Mouse (Mus musculus): ENCODE data around the gene Slc35f6. TPM values are rescaled to one million over a fixed set of nuclear protein-coding genes. Genes with fewer than 3 reads are reported as not detected.

The Slc35f6 gene
- total RNA-seq, 1 experiment = 40.0 TPM

DNA sequence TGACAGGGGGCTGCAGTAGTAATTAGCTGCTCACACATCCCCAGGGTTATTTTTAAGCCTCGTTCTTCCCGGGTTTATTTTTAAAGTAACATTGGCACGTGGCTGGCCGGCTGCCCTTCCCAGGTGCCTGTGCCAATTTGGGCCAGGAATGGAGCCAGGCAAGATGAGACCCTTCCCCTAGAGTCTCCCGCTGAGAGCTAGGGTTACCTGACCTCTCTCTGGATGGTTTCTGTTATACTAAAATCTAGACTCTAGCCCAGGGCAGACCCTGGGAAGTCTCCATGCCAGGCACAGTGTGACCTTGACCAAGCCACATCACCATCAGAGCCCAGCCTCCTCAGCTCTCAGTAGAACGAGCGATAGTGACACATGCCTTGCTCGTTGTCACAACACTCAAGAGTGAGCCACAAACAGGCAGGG, 43.0 kb upstream of the Slc35f6 start:
- Histone ChIP-seq H3K27ac (ENCODE audit: insufficient read depth, low read depth, low read length, poor library complexity, severe bottlenecking) (no peak overlapping the region), H3K9me3 (ENCODE audit: control insufficient read depth, insufficient read depth, low read depth, low read length) (no peaks in the 10 kb centered on the region), H3K4me3 (ENCODE audit: insufficient read depth in 1 of 2, low read depth in 1 of 2, low read length in 2 of 2, poor library complexity in 1 of 2, severe bottlenecking in 1 of 2) (no peak overlapping the region), H3K9ac (ENCODE audit: insufficient read depth, low read depth, low read length, poor library complexity, severe bottlenecking) (no peak overlapping the region), H3K4me1 (ENCODE audit: control insufficient read depth in 2 of 2, insufficient read depth in 2 of 2, low read length in 2 of 2, poor library complexity in 1 of 2) (peaks cover 2 to 5% of the 10 kb centered on the region in 2 experiments; a peak in 2 of 4 replicates), H3K36me3 (ENCODE audit: control insufficient read depth, insufficient read depth, low read length, poor library complexity, severe bottlenecking) (no peaks in the 10 kb centered on the region)
- in situ Hi-C loops (cut with MboI; ENCODE audit: low sequenced_read_pairs in 2 of 2, unreplicated experiment in 2 of 2) = no loop called here
- TF ChIP-seq HCFC1 (IDR thresholded peaks at IDR 0.05; ENCODE audit: borderline replicate concordance, insufficient read depth, low read length) (no peak), MAFK (IDR thresholded peaks at IDR 0.05; ENCODE audit: insufficient read depth, low read depth, low read length) (no peak), CHD2 (IDR thresholded peaks at IDR 0.05; ENCODE audit: low read depth, low read length) (no peak), ZNF384 (IDR thresholded peaks at IDR 0.05; ENCODE audit: low read depth, low read length) (no peak), ZC3H11A (IDR thresholded peaks at IDR 0.05; ENCODE audit: borderline replicate concordance, low read depth, low read length) (no peak)
- no peak for DNase-seq (ENCODE audit: low read depth, low spot score)

GRCm38 (mm10) chr5:30605649-30606048, 42.1 kb upstream of the Slc35f6 start:
- TF ChIP-seq HCFC1 (IDR thresholded peaks at IDR 0.05; ENCODE audit: borderline replicate concordance, insufficient read depth, low read length) (no peak), ZNF384 (IDR thresholded peaks at IDR 0.05; ENCODE audit: low read depth, low read length) (no peak), ZC3H11A (IDR thresholded peaks at IDR 0.05; ENCODE audit: borderline replicate concordance, low read depth, low read length) (no peak), MAFK (IDR thresholded peaks at IDR 0.05; ENCODE audit: insufficient read depth, low read depth, low read length) (no peak), CHD2 (IDR thresholded peaks at IDR 0.05; ENCODE audit: low read depth, low read length) (no peak)
- Histone ChIP-seq H3K9me3 (ENCODE audit: control insufficient read depth, insufficient read depth, low read depth, low read length) (no peaks in the 10 kb centered on the region), H3K36me3 (ENCODE audit: control insufficient read depth, insufficient read depth, low read length, poor library complexity, severe bottlenecking) (no peaks in the 10 kb centered on the region), H3K4me3 (ENCODE audit: insufficient read depth in 1 of 2, low read depth in 1 of 2, low read length in 2 of 2, poor library complexity in 1 of 2, severe bottlenecking in 1 of 2) (no peak overlapping the region), H3K27ac (ENCODE audit: insufficient read depth, low read depth, low read length, poor library complexity, severe bottlenecking) (no peak overlapping the region), H3K4me1 (ENCODE audit: control insufficient read depth in 2 of 2, insufficient read depth in 2 of 2, low read length in 2 of 2, poor library complexity in 1 of 2) (peaks cover 2 to 12% of the 10 kb centered on the region in 2 experiments; a peak in 3 of 4 replicates), H3K9ac (ENCODE audit: insufficient read depth, low read depth, low read length, poor library complexity, severe bottlenecking) (no peak overlapping the region)
- in situ Hi-C loops (cut with MboI; ENCODE audit: low sequenced_read_pairs in 2 of 2, unreplicated experiment in 2 of 2) = no loop called here
- DNase-seq (ENCODE audit: low read depth, low spot score) = no peak

DNA sequence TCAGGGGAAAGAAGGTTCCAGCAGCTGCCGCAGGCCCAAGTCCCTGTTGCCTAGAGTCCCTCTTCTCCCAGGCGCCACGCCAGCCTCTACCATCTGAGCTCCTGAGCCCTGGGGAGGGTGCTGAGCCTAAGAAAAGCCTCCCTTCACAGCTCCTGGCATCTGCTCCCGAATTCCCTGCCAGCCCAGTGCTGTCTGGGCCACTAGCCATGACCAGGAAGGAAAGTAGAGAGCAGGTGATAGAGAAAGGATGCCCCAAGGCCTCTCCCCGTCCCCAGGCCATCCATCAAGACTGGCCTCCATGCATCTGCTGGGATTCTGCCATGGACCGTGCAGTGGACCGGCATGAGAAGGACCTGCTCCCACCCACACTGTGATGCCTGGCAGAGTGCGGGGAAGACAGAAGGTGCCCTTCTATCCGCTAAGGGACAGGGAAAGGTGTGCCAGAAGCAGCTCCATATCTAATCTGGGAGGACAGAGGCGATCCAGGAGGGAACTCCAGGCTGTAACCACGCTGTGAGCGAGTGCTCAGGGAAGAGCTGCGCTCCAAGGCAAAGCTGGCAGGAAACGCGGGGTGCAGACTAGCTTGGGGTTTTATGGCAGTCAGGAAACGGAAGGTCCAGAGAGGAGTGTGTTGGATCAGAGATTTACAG, 41.2 kb upstream of the Slc35f6 start:
- Histone ChIP-seq H3K27ac (ENCODE audit: insufficient read depth, low read depth, low read length, poor library complexity, severe bottlenecking) (no peak overlapping the region), H3K4me1 (ENCODE audit: control insufficient read depth in 2 of 2, insufficient read depth in 2 of 2, low read length in 2 of 2, poor library complexity in 1 of 2) (peaks cover 2 to 18% of the 10 kb centered on the region in 2 experiments; a peak in 3 of 4 replicates)

DNA sequence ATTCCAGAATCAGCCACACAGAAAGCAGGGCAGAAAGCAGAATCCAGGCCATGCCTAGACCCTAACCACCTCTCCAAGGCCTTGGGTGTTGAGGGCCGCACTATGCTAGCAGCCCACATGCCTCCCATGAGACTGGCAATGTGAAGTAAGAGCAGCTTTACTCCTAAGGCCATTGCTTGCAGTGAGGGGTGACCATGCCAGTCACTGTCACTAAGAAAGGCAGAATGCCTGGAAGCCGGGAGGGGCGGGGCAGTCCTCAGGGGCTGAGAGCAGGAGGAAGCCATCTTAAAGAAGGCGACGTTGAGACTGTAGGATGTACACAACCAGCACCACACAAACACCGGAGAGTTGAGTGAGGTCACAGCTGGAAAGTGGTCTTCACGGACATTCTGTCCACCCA, 38.6 kb upstream of the Slc35f6 start:
- DNase-seq (ENCODE audit: low read depth, low spot score) = no peak
- Histone ChIP-seq H3K4me3 (ENCODE audit: insufficient read depth in 1 of 2, low read depth in 1 of 2, low read length in 2 of 2, poor library complexity in 1 of 2, severe bottlenecking in 1 of 2) (no peak overlapping the region), H3K27ac (ENCODE audit: insufficient read depth, low read depth, low read length, poor library complexity, severe bottlenecking) (no peak overlapping the region), H3K36me3 (ENCODE audit: control insufficient read depth, insufficient read depth, low read length, poor library complexity, severe bottlenecking) (no peaks in the 10 kb centered on the region), H3K9me3 (ENCODE audit: control insufficient read depth, insufficient read depth, low read depth, low read length) (no peaks in the 10 kb centered on the region), H3K4me1 (ENCODE audit: control insufficient read depth in 2 of 2, insufficient read depth in 2 of 2, low read length in 2 of 2, poor library complexity in 1 of 2) (peaks cover 7 to 19% of the 10 kb centered on the region in 2 experiments), H3K9ac (ENCODE audit: insufficient read depth, low read depth, low read length, poor library complexity, severe bottlenecking) (no peak overlapping the region)
- no peak for TF ChIP-seq HCFC1 (IDR thresholded peaks at IDR 0.05; ENCODE audit: borderline replicate concordance, insufficient read depth, low read length)
- no peak for TF ChIP-seq ZNF384 (IDR thresholded peaks at IDR 0.05; ENCODE audit: low read depth, low read length)
- no peak for TF ChIP-seq CHD2 (IDR thresholded peaks at IDR 0.05; ENCODE audit: low read depth, low read length)
- TF ChIP-seq MAFK (IDR thresholded peaks at IDR 0.05; ENCODE audit: insufficient read depth, low read depth, low read length) = no peak
- no peak for TF ChIP-seq ZC3H11A (IDR thresholded peaks at IDR 0.05; ENCODE audit: borderline replicate concordance, low read depth, low read length)
- in situ Hi-C loops (cut with MboI; ENCODE audit: low sequenced_read_pairs in 2 of 2, unreplicated experiment in 2 of 2) = no loop called here

More for the DNA sequence above, 41.2 kb upstream of the Slc35f6 start:
- no peak for DNase-seq (ENCODE audit: low read depth, low spot score)
- no peaks in the 10 kb centered on the region for H3K9me3 ChIP-seq (ENCODE audit: control insufficient read depth, insufficient read depth, low read depth, low read length)
- H3K9ac ChIP-seq (ENCODE audit: insufficient read depth, low read depth, low read length, poor library complexity, severe bottlenecking) = no peak overlapping the region
- no peaks in the 10 kb centered on the region for H3K36me3 ChIP-seq (ENCODE audit: control insufficient read depth, insufficient read depth, low read length, poor library complexity, severe bottlenecking)
- in situ Hi-C loops (cut with MboI; ENCODE audit: low sequenced_read_pairs in 2 of 2, unreplicated experiment in 2 of 2) = no loop called here
- no peak for TF ChIP-seq ZC3H11A (IDR thresholded peaks at IDR 0.05; ENCODE audit: borderline replicate concordance, low read depth, low read length)
- no peak overlapping the region for H3K4me3 ChIP-seq (ENCODE audit: insufficient read depth in 1 of 2, low read depth in 1 of 2, low read length in 2 of 2, poor library complexity in 1 of 2, severe bottlenecking in 1 of 2)

Data from ES-E14 (cell line).